Mouse (Mus musculus): ENCODE data around the gene Hmgn2.
"Not testable (repeated sequence)": the region's sequence is repeated elsewhere in the genome, so short reads cannot be mapped to it uniquely, and the experiment has no call there.

Gene Hmgn2

GRCm38 (mm10) chr4:133923743-133924142 lies 44.7 kb downstream of the Hmgn2 start:
- DNase-seq = no peak

- not testable (repeated sequence) for DNase-seq
Measured at GRCm38 (mm10) chr4:133918093-133918825, 50.2 kb downstream of the Hmgn2 start.
